Mouse (Mus musculus) layer of hippocampus, adult 9-11 months (tissue): ENCODE data around the gene A26c2.

ENCODE experiments used
- DNase-seq: peaks from one replicate; pipeline ENCODE4 v3.0.0; 2022

The A26c2 gene

DNA sequence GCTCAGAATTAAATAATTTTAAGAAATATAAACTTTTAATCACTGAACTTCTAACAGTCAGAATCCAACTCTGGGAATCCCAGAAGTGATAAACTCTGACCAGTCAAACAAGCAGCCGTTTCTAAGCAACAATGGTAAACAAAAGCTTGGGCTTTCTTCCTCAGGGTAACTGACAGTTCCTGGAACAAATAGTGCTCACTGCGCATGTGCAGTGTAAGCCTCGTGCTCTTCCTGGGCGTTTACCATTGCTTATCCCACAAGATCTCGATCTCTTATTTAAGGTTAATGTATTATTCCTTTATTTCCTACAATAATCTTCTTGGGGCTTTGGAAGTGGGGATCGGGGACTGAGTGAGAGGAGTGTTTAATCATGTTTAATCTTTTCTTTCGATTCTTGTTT is at the start of gene A26c2:
TSS of gene A26c2 (minus strand) at position 101 of the 400 bp plus-strand sequence.
- no peak for DNase-seq

DNA sequence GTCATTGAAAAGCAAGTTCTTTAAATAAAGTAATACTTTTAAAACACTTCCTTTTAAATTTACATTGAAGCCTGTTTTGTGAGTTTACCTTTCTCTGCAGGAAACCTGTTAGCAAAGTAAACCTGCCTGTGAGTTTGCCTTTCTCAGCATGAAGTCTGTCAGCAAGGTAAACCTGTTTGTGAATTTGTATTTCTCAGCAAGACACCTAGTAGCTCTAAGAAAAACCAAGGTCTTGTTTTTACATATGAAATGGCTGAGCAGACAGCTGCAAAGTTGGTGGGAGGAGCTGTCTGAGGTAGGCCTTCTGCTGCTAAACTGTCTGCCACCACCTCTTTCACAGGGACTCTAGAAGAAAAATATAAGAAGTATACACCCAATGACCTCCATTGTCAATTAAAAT is 28.0 kb upstream of the A26c2 start:
- no peak for DNase-seq
